Mouse (Mus musculus) brown adipose tissue, adult 24 weeks (tissue): Measurements from ENCODE around the gene Cpa2. TPM values are rescaled to one million over a fixed set of nuclear protein-coding genes. Genes with fewer than 3 reads are reported as not detected.
A peak's percentile ranks its signal among the peaks of the same experiment; 100 is the strongest.

Experiments used
- H3K27ac ChIP-seq: fragments of 200-500 bp; replicated peaks from 2 replicates; pipeline ENCODE4 v1.5.1; 2012; ENCODE audit warnings: low read depth, mild to moderate bottlenecking, low read length
- H3K4me1 ChIP-seq: fragments of 200-500 bp; 2 replicates; pipeline ENCODE4 v1.6.1; 2012; ENCODE audit warnings: low read length, mixed read lengths; ENCODE audit not compliant: control insufficient read depth, insufficient read depth, insufficient read length
- H3K4me3 ChIP-seq: fragments of 200-500 bp; 2 replicates; pipeline ENCODE4 v1.5.1; 2012; ENCODE audit warnings: low read depth, mild to moderate bottlenecking, low read length, moderate library complexity; ENCODE audit not compliant: insufficient read depth
- polyA plus RNA-seq: library from polyadenylated mRNA; stranded (reverse); fragments of >200 nt; gene quantifications from 2 replicates; pipeline ENCODE4 v1.2.4, GENCODE M21; 2012; ENCODE audit not compliant: missing spikeins, insufficient read depth, insufficient read length

Cpa2 gene
- polyA plus RNA-seq, 1 experiment, result 0.99 TPM

DNA sequence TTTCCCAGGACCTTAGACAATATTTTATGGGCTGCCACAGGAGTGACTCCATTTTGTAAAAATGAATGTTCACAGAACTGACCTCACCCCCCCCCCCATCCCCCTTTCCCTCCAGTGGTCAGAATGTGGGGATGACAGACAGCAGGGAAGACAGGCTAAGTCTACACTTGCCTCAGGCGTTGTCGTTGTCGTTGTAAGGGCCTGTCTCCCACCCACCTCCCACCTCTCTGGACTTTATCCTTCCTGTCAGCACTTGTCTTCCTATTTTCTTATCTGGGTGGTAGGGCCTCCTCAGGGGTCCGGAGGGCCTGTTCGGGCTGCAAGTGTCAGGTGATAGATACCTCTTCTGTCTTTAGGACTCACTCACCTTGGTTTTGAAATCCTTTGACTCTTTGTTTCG lies 895 bp downstream of the Cpa2 start:
- Histone ChIP-seq H3K4me1 (no peaks in the 10 kb centered on the region; the same call in 1 of the 2 replicates), H3K4me3 (no peak overlapping the region), H3K27ac (no peak overlapping the region)

DNA sequence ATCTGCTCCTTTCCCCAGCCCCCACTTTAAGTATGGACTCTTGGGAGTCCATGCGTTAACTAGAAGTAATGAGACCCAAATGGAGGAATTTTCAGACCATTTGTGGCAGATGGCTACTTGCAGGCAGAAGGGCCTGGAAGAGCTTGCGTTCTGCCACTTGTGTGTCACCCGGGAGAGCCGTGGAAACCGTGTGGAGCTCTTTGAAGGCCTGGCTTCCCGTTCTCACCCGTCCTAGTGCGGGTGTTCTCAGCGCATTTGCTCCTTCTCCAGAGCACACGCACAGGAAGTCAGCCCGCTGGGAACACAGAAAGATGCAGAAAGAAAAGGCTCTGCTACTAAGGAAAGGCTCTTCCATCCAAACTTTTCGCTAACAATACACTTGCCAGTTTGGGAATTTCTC lies 1.7 kb downstream of the Cpa2 start:
- no peak overlapping the region for H3K4me3 ChIP-seq
- H3K27ac ChIP-seq, result no peak overlapping the region
- H3K4me1 ChIP-seq, result no peaks in the 10 kb centered on the region; the same call in 1 of the 2 replicates

DNA sequence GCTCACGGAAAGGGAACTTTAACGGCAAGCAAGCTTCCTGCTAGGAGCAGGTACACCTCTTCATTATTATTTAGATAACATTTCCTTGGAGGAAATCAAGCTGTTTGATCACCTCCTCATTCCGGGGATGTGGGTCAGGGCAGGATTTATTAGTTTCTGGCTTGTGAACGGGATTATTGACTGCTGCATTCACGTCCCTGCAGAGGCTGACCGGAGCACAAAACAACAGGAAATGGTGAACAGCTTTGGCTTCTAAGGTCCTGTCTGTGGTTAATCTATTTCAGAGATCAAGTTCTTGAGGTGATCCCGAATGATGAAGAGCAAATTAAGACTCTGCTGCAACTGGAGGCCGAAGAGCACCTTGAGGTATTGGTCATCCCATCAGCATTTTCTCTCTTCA lies 2.5 kb downstream of the Cpa2 start:
- Histone ChIP-seq H3K4me3 (no peak overlapping the region), H3K4me1 (no peaks in the 10 kb centered on the region; the same call in 1 of the 2 replicates), H3K27ac (no peak overlapping the region)

DNA sequence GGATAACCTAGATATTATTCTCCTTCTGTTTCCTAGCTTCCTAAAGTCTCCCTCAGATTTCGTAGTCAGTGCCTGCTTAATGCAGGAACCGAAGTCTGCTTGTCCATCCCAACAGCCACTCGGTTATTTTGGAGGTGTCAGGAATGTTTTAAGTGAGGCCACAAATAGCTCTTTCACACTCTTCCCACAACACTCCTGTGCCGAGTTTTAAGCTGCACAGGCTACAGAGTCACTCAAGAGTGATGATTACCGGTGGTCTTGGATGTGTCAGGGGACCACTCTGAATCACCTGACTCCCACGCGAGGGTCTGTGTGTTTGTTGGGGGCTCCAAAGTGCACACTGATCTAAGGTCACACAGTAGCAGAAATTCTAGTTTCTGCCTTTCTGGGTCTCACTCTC lies 4.3 kb downstream of the Cpa2 start:
- Histone ChIP-seq H3K4me3 (no peak overlapping the region), H3K27ac (no peak overlapping the region), H3K4me1 (no peaks in the 10 kb centered on the region; the same call in 1 of the 2 replicates)

DNA sequence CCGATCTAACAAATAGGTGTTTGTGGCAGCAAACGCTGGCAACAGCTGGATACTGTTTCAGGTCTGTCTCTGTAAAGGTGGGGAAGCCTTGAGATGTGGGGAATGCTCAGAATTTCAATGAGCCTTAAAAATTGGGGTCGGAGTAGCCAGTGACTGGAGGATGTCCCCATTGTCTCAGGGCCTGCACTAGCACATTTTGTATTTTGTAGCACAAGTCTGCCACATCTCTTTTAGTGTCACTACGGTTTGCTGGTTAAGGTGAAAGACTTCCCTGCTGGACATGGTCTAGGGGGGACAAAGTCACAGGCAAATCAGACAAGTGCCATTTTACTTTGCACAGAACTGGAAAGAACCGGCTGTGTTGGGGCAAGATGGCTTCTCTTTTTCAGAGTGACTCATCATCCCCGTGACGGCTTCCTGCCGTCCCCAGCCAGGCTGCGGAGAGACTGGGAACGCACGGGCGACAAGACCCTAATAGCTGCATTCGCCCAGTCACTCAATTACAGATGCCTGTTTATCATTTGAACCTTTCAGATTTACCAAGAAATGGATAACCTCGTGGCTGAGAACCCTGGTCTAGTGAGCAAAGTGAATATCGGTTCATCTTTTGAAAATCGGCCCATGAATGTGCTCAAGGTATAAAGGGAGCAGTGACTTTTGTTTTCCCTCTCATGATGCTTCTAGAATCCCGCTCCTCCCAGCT lies 5.3 kb downstream of the Cpa2 start:
- Histone ChIP-seq H3K27ac (no peak overlapping the region), H3K4me3 (peak overlapping the region; percentile 34), H3K4me1 (no peaks in the 10 kb centered on the region; the same call in 1 of the 2 replicates)

DNA sequence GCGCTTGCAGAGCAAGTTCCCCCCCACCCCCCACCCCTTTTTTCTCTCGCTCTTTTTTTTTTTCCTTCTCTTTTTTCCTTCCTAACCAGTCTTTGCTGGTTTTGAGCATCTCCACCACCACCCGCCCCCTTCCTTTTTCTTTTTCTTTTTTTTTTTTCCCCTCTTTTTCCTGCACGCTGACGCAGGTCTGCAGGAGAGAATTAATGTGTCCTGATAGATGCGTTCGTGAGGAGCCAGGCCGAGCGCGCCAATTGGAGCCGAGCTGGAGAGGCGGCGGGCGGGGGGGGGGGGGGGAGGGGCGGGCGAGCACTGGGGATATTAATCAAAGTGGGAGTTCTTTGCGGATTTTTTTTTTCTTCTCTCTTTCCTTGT lies 5.9 kb downstream of the Cpa2 start:
- H3K4me1 ChIP-seq, result no peaks in the 10 kb centered on the region; the same call in 1 of the 2 replicates
- H3K4me3 ChIP-seq, result peak overlapping the region; percentile 34
- no peak overlapping the region for H3K27ac ChIP-seq

DNA sequence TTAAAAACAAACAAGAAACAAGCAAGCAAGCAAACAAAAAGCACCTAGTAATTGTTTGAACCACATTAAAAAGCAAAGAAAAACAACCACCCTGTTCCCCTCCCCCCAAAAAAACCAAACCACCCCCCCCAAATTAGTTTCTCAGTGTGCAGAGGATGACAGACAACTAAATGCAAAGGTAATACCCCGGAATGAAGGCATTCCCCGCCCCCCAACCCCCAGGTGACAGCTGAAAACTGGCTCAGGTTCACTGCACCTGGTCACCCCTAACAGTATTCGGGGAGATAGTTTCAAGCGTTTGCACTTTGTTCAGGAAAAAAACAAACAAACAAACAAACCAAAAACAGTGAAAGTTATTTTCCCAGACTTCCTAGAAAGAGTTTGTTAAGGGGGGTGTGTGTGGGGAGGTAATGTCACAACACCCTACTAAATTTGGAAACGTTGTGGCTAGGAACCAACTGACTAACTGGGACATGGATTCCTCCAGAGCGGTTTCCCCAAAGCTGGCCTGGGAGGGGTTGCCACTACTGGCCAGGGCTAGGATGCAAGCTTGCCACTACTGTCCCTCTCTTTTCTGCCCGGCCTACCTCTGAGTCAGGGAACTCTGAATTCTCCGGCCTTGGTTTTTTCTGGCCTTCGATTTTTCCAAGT lies 6.4 kb downstream of the Cpa2 start:
- H3K27ac ChIP-seq, result no peak overlapping the region
- no peak overlapping the region for H3K4me3 ChIP-seq
- H3K4me1 ChIP-seq, result no peaks in the 10 kb centered on the region; the same call in 1 of the 2 replicates

DNA sequence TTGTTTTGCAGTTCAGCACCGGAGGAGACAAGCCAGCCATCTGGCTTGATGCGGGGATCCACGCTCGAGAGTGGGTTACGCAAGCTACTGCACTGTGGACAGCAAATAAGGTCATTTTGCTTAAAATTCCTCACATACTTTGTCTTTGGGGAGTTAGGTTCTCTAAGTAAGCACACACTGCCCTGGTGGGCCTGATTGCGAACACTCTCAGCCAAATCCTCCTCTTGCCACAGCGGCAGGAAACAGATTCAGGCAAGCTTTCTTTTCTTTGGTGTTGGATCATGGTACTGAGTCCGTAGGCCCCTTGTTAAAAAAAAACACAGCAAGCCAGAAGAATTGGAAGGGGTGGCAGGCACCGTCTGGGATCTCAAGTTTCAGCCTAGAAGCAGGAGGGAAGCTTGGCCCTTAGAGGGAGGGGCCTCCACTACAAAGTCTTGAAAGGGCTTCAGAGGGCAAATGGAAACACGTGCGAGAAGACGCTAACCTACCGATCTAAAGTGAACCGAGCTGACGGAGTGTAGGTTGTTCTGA lies 7.9 kb downstream of the Cpa2 start:
- H3K27ac ChIP-seq, result peak overlapping the region; percentile 61
- no peaks in the 10 kb centered on the region for H3K4me1 ChIP-seq
- no peak overlapping the region for H3K4me3 ChIP-seq

DNA sequence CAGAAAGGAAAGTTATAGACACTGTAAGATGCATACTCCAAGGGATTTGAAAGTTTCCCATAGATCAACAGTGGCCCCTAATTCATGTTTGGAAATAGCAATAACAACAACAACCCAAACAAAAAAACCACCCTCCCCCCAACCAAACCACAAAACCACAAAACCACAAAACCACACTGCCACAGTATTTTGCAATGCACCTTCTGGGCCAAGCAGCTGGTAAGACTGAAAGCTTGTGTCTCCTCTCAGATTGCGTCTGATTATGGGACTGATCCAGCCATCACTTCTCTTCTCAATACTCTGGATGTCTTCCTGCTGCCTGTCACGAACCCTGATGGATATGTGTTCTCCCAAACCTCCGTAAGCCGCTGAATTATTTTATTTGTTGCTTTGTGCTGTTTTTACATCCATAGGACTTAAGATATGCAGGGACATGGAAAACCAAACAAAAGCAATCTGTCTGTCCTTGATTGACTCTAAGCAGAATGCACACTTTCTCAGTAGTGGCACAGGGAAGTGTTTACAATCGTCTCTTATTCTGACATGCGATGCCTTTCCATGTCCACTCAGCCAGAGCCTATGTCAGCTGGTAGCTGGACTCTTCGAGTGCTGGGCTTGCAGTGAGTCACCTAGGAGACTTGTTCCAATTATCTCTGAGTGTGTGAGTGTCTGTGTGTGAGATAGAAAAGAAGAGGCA lies 9.3 kb downstream of the Cpa2 start:
- H3K4me1 ChIP-seq, result no peaks in the 10 kb centered on the region
- H3K4me3 ChIP-seq, result no peak overlapping the region
- H3K27ac ChIP-seq, result no peak overlapping the region

DNA sequence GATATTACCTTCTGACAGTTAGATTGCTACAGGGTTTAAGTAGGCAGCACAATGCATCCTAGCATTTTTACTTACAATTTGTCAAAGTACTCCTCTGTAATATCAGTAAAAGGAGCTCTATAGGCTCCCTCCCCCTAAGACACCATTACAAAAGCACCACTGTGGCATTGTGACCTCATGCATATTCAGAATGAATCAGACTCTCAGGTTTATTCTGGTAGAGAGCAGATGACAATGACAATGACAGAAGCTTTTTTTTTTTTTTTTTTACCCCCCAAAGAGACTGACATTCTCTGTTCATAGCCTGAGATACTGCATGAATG lies 9.8 kb downstream of the Cpa2 start:
- no peak overlapping the region for H3K4me3 ChIP-seq
- no peak overlapping the region for H3K27ac ChIP-seq
- no peaks in the 10 kb centered on the region for H3K4me1 ChIP-seq

DNA sequence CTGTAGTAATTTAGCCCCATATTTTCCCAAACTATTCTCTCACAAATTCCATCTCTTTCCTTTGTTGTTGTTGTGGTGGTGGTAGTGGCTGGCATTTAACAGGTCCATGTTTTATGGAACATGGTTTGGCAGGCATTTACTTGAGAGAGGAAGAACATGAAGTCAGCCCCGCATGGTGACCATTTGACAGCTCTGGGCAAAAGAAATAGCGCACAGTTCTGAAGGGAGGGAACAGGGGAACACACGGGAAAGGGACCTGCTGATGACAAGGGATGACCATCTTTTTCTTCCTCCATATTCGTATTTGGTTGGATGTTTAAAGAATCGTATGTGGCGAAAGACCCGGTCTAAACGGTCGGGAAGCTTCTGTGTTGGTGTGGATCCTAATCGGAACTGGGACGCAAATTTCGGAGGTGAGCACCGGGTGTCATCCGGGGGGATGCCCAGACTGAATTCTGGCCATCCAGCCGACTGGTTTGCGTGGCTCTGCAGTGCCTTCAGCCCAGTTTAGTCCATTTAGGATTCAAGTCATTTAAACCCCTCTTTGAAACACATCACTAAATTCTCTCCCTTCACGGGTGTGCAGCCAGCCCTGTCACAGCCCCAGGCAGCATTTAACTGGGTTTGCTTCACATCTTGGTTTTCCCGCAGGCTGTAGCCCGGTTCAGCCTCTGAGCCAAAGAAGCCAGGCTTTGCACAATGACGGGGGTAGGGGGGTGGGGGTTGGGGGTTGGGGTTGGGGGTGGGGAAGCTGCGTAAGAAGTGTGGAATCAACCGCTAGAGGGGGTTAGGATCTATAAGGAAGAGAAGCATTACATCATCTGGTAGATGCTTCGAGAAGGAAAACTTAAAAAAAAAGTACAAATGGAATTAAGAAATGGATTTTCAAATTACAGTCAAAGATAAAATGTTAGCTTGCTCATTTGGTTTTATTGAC lies 10.5 kb downstream of the Cpa2 start:
- Histone ChIP-seq H3K4me3 (no peak overlapping the region), H3K27ac (no peak overlapping the region), H3K4me1 (no peaks in the 10 kb centered on the region)

DNA sequence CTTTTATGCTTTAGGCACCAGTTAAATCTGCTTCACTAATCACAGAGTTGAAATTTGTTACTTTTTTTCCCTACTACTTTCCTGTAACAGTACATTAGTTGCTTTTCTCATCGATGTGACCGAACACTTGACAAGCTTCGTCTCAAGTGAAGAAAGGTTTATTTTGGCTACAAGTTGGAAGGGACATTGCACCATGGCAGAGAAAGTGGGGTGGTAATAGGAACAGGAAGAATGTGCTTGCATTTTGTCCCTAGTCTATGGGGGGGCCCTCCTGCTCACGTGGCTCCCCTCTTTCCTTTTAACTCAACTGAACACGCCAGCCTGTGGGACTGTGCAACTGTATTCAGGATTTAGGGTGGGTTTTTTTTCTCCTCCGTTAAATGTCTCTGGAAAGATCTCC lies 11.2 kb downstream of the Cpa2 start:
- H3K4me3 ChIP-seq, result no peak overlapping the region
- H3K4me1 ChIP-seq, result no peaks in the 10 kb centered on the region
- H3K27ac ChIP-seq, result no peak overlapping the region

DNA sequence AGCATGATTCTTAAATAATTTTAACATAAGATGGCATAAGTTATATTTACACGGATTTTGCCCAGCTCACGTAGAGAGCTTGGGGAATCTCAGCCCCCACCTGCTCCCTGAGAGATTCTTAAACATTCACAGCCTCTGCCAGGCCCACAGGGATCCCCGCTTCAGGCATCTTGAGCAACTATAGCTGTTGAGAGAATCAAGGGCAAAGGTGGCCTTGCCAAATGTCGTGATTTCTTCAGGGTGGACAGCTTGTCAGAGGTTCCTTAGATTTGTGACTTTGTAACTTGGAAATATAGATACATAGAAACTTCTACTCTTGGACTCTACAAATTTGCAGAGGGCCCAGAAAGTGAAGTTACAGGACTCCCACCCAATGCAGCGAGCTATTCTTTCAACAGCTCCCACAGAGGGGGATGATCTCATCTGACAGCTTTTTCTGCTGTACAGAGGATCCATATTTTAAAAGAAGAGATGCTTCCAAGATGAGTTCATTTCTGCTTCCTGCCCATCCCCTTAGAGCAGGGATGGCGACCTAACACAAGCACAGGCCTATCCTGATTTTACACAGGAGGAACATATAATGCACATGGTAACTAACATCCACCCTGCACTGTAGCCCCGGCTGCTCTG lies 12.1 kb downstream of the Cpa2 start:
- Histone ChIP-seq H3K4me3 (no peak overlapping the region), H3K4me1 (no peaks in the 10 kb centered on the region), H3K27ac (peak overlapping the region; percentile 44)

DNA sequence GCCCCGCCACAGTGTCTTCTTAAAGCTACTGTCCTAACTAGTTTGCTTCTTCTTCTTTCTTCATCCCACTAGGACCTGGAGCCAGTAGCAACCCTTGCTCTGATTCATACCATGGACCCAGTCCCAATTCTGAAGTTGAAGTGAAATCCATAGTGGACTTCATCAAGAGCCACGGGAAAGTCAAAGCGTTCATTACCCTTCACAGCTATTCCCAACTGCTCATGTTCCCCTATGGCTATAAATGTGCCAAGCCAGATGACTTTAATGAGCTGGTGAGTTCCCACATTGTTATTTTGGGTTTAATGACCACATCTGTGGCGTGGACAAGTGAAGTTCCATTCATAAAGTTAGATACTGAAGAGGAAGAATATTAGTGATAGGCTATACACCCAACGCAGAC lies 12.7 kb downstream of the Cpa2 start:
- H3K4me3 ChIP-seq, result no peak overlapping the region
- H3K27ac ChIP-seq, result peak overlapping the region; percentile 44
- H3K4me1 ChIP-seq, result no peaks in the 10 kb centered on the region
